Mouse (Mus musculus): Measurements from ENCODE around the gene Higd1a. TPM values are rescaled to one million over a fixed set of nuclear protein-coding genes. Genes with fewer than 3 reads are reported as not detected.

Higd1a gene
- polyA plus RNA-seq, 1 experiment from 2014 or later, result 113 TPM

DNA sequence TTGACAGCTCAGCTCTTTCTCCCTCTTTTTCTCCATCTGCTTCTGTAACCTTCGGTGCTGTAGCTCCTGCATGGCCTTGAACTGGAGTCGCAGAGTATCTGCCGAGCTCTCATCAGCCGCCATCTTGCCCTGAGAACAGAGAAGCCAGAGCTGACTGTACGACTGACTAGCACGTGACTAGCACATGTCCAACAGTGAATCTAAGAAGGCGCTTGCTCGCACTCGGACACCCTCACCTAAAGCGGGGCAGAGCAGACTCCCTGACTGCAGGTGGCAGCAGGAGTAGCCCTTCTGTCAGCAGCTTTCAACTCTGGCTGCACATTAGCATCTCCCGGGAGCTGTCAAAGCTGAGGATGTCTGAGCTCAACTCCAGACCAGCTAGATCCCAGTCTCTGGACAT, 24.3 kb downstream of the Higd1a start:
- Histone ChIP-seq H3K4me3 (replicated peaks) (no peak overlapping the region), H3K4me1 (replicated peaks) (peaks cover under 1% of the 10 kb centered on the region), H3K36me3 (no peaks in the 10 kb centered on the region), H3K9ac (no peak overlapping the region), H3K27ac (no peak overlapping the region), H3K9me3 (replicated peaks) (no peaks in the 10 kb centered on the region), H3K27me3 (peaks cover 8% of the 10 kb centered on the region), H3K4me2 (no peak overlapping the region)
- 69% methylated on average over 11 of the region's 11 CpGs for WGBS (ENCODE audit: insufficient replicate concordance)
- DNase-seq (no peak), ATAC-seq (ENCODE audit: low read depth) (no peak)

DNA sequence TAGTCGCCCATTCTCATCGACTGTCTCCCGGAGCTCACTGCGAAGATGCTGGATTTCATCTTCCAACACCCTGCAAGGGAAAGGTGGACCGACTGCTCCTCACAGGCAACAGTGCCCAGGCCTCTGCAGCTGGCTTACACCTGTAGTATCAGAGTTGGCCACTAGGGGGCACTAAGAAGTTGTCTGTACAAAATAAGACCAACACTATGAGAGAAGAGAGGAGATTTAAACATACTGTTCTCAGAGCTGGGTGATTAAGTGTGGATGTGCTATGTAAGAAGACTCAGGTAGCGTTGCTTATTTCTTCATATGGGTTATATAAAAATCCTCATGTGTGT, 27.2 kb downstream of the Higd1a start:
- DNase-seq (peak; percentile 46), ATAC-seq (ENCODE audit: low read depth) (no peak)

DNA sequence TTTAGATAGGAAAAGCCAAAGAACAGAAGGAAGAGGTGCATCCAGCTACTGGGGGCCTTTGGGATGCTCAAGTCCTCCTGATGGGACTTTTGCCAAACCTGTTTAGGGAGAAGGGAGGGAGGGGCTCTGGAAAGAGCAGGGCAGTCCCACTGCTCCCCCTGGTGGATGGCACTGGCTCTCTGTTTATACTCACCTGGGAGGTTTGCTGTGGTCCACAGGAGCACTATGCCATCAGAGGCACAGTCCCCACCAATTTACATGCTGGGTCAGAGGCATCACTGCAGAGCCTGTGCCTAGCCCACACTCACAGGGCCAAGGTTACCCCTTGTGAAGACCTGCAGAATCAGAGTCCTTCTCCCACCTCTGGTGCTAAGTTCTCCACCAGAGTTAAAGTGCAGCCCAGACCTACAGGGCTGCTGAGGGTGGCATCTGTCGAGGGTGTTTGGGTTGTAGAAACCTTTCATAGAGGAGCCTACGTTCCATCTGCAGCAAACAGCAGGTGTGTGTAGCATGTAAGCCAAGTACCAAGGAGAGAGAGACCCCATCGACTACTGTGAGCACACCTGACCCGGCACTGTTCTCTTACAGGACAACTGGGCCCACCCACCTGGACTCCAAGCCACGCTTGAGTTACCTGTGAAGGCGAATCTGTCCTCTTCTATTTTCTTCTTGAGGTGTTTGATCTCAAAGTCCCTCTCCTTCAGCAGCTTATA, 27.8 kb downstream of the Higd1a start:
- ATAC-seq (ENCODE audit: low read depth) (no peak), DNase-seq (no peak)
- Histone ChIP-seq H3K9ac (no peak overlapping the region), H3K4me1 (replicated peaks) (no peaks in the 10 kb centered on the region), H3K36me3 (no peaks in the 10 kb centered on the region), H3K27ac (no peak overlapping the region), H3K4me2 (no peak overlapping the region), H3K4me3 (replicated peaks) (no peak overlapping the region), H3K27me3 (no peaks in the 10 kb centered on the region), H3K9me3 (replicated peaks) (no peaks in the 10 kb centered on the region)
- 57% methylated on average over 6 of the region's 6 CpGs for WGBS (ENCODE audit: insufficient replicate concordance)

More for the DNA sequence above, 27.2 kb downstream of the Higd1a start:
- H3K4me3 ChIP-seq (replicated peaks), result no peak overlapping the region
- H3K9me3 ChIP-seq (replicated peaks), result no peaks in the 10 kb centered on the region
- no peak overlapping the region for H3K4me2 ChIP-seq
- 19% methylated on average over 6 of the region's 6 CpGs for WGBS (ENCODE audit: insufficient replicate concordance)
- H3K36me3 ChIP-seq, result no peaks in the 10 kb centered on the region
- no peaks in the 10 kb centered on the region for H3K4me1 ChIP-seq (replicated peaks)
- no peak overlapping the region for H3K9ac ChIP-seq
- H3K27me3 ChIP-seq, result no peaks in the 10 kb centered on the region
- no peak overlapping the region for H3K27ac ChIP-seq

DNA sequence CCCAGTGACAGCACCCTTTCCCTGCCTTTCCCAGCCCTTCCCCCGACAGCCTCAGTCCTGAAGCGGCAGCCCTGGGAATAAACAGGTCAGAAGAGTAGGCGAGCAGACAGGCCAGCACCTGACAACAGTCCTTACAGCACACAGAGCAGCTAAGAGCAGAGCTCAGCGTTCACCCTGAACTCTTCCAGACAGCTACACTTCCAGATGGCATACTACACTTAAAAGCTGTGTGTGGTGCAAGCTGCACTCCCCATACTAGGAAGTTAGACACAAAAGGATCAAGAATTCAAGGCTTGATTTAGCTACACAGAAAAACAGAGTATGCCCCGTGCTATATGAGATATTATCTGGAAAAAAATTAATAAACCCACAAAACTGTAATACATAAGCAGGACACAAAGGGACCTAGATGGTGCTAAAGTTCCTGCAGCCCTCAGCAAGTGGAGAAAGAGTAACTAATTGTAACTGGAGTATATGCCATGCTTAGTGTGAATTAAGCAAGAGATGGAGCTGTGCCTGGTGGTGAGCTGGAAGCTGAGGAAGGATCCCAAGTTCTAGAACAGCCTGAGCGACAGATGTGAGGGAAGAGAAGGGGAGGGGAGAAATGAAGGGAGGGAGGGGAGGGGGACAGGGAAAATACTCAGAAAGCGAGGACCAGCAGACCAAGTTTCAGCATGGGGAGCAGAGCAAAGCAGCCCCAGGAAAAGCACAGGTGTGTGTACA, 28.7 kb downstream of the Higd1a start:
- H3K27me3 ChIP-seq, result no peaks in the 10 kb centered on the region
- H3K4me2 ChIP-seq, result no peak overlapping the region
- H3K9ac ChIP-seq, result no peak overlapping the region
- H3K4me1 ChIP-seq (replicated peaks), result no peaks in the 10 kb centered on the region
- no peak overlapping the region for H3K27ac ChIP-seq
- no peaks in the 10 kb centered on the region for H3K36me3 ChIP-seq
- no peaks in the 10 kb centered on the region for H3K9me3 ChIP-seq (replicated peaks)
- no peak for DNase-seq
- no peak overlapping the region for H3K4me3 ChIP-seq (replicated peaks)
- ATAC-seq (ENCODE audit: low read depth), result no peak
- WGBS (ENCODE audit: insufficient replicate concordance), result 47% methylated on average over 7 of the region's 7 CpGs

DNA sequence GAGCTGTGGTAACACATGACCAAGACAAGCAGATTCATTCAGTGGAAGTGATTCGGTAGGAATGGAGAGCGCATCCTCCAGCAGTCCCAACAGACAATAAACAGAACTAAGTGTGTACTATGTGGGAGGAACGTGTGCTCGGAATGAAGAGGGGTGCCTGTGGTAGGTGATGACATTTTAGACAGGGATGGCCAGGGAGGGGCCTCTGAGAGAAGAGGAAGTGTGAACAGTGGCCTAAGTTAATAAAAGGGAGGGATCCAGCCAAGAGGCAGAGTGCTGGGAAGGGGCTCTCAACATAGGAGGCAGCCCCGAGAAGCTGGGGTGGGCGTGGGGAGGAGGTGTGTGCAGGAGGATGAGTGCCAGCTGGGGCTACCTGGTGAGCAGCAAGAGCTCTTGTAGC, 29.8 kb downstream of the Higd1a start:
- no peak overlapping the region for H3K9ac ChIP-seq
- no peaks in the 10 kb centered on the region for H3K9me3 ChIP-seq (replicated peaks)
- no peak overlapping the region for H3K4me3 ChIP-seq (replicated peaks)
- no peak for DNase-seq
- H3K27ac ChIP-seq, result no peak overlapping the region
- no peak for ATAC-seq (ENCODE audit: low read depth)
- no peaks in the 10 kb centered on the region for H3K27me3 ChIP-seq
- WGBS (ENCODE audit: insufficient replicate concordance), result 37% methylated on average over 6 of the region's 6 CpGs
- H3K4me2 ChIP-seq, result no peak overlapping the region
- no peaks in the 10 kb centered on the region for H3K36me3 ChIP-seq
- H3K4me1 ChIP-seq (replicated peaks), result no peaks in the 10 kb centered on the region

DNA sequence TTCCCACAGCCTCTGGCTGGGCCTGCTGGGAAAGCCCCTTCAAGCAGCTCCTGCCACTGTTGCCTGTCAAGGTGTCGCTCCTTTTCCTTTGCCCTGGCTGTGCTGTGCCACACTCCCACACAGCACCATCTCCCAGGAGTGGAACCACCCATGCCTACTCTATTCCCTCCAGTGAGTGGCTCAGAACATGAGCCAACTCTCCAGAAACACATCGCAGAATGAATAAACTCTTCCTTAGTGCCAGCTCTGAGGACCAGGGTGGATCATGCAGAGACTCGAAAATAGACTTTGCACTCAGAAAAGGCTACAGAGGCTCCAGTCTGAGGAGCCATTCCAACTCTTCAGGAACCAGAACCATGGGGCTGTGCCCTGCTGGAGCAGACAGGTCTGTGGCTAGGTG, 31.8 kb downstream of the Higd1a start:
- H3K9ac ChIP-seq, result no peak overlapping the region
- no peak for ATAC-seq (ENCODE audit: low read depth)
- no peak overlapping the region for H3K4me2 ChIP-seq
- 74% methylated on average over 3 of the region's 3 CpGs for WGBS (ENCODE audit: insufficient replicate concordance)
- H3K27me3 ChIP-seq, result no peaks in the 10 kb centered on the region
- H3K4me3 ChIP-seq (replicated peaks), result no peak overlapping the region
- no peak overlapping the region for H3K27ac ChIP-seq
- no peaks in the 10 kb centered on the region for H3K9me3 ChIP-seq (replicated peaks)
- no peaks in the 10 kb centered on the region for H3K4me1 ChIP-seq (replicated peaks)
- DNase-seq, result no peak
- no peaks in the 10 kb centered on the region for H3K36me3 ChIP-seq

DNA sequence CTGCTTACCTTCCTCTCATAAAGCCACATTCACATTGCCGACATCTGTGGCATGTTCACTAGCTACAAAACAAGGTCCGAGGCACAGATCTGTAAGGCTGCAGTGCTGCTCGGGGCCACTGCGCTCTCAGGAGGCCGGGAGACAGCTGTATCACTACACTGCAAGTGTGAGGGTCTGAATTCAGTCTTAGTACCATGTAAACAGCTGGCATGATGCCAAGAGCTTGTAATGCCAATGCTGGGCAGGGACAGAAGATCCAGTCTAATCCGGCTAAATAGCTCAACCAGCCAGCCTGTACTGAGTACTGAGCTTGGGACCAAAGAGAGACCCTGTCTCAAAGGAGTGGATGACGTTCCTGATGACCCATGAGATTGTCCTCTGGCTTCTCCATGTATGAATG, 34.2 kb downstream of the Higd1a start:
- Histone ChIP-seq H3K36me3 (no peaks in the 10 kb centered on the region), H3K9ac (no peak overlapping the region), H3K27ac (no peak overlapping the region), H3K27me3 (no peaks in the 10 kb centered on the region), H3K9me3 (replicated peaks) (no peaks in the 10 kb centered on the region), H3K4me2 (no peak overlapping the region), H3K4me1 (replicated peaks) (no peaks in the 10 kb centered on the region), H3K4me3 (replicated peaks) (no peak overlapping the region)
- WGBS (ENCODE audit: insufficient replicate concordance), result 56% methylated on average over 7 of the region's 7 CpGs
- DNase-seq, result no peak
- ATAC-seq (ENCODE audit: low read depth), result no peak

DNA sequence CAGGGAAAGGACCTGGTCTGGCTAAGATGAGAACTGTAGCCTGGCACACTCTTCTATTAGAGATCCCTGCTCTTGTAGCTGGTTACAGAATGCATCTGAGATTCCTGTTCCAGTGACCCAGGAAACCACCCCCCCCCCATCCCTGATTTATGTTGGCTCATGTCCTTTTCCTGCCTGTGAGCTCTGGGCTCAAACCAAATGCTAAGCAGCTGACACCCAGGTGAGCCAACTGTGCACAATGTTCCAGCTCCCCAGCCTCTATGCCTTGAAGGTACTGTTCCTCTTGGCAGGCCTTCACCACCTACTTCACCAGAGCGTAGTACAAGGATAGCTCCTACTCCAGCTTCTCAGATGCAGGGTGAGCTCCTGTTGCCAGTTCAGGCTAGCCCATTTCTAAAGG, 35.1 kb downstream of the Higd1a start:
- Histone ChIP-seq H3K4me1 (replicated peaks) (no peaks in the 10 kb centered on the region), H3K27ac (no peak overlapping the region), H3K27me3 (no peaks in the 10 kb centered on the region), H3K36me3 (no peaks in the 10 kb centered on the region), H3K9me3 (replicated peaks) (no peaks in the 10 kb centered on the region), H3K9ac (no peak overlapping the region), H3K4me3 (replicated peaks) (no peak overlapping the region), H3K4me2 (no peak overlapping the region)
- WGBS (ENCODE audit: insufficient replicate concordance), result 55% methylated on average over 1 of the region's 1 CpGs
- ATAC-seq (ENCODE audit: low read depth), result no peak
- no peak for DNase-seq

DNA sequence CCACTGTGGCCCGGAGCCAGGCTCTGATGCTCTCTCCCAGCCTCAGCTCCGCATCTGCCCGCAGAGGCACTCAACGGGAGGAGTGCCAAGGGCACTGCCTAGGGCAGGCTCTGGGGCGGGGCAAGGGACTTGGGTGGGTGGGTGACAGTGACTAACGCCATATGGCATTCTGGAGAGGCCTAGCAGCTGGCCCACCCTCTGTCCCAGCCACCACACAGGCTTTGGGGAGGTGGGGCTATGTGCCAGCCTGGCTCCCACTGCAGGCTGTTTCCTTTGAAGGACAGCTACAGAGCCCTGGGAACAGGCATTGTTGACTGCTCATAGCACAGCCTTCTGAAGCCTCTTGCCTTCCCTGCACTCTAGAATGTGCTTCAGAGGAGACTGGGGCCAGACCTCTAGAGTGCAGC, 35.6 kb downstream of the Higd1a start:
- Histone ChIP-seq H3K27me3 (no peaks in the 10 kb centered on the region), H3K9me3 (replicated peaks) (no peaks in the 10 kb centered on the region), H3K36me3 (no peaks in the 10 kb centered on the region), H3K9ac (no peak overlapping the region), H3K27ac (no peak overlapping the region), H3K4me2 (no peak overlapping the region), H3K4me1 (replicated peaks) (no peaks in the 10 kb centered on the region), H3K4me3 (replicated peaks) (no peak overlapping the region)
- no peak for ATAC-seq (ENCODE audit: low read depth)
- no peak for DNase-seq
- 70% methylated on average over 6 of the region's 6 CpGs for WGBS (ENCODE audit: insufficient replicate concordance)

DNA sequence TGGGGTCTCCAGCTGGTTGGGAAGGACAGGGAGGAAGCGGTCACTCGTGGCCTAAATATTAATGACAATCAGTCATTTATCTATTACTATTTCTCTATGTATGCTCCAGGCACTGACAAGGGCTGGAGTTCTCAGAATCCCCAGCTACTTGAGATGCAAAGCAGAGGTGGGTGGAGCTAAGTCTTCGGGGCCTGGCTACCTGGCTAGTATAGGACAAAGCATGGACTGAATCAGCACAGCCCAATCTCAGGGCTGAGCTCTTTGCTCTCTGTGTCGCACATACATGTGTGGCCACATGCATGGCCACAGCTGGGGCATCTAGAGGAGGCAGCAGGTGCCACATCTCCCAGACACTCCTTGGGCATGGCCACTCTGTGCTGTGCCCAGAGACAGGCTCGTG, 37.4 kb downstream of the Higd1a start:
- no peak overlapping the region for H3K27ac ChIP-seq
- ATAC-seq (ENCODE audit: low read depth), result no peak
- H3K36me3 ChIP-seq, result no peaks in the 10 kb centered on the region
- 57% methylated on average over 5 of the region's 5 CpGs for WGBS (ENCODE audit: insufficient replicate concordance)
- H3K27me3 ChIP-seq, result no peaks in the 10 kb centered on the region
- H3K4me3 ChIP-seq (replicated peaks), result no peak overlapping the region
- H3K9me3 ChIP-seq (replicated peaks), result no peaks in the 10 kb centered on the region
- H3K4me1 ChIP-seq (replicated peaks), result no peaks in the 10 kb centered on the region
- no peak for DNase-seq
- H3K9ac ChIP-seq, result no peak overlapping the region
- H3K4me2 ChIP-seq, result no peak overlapping the region

DNA sequence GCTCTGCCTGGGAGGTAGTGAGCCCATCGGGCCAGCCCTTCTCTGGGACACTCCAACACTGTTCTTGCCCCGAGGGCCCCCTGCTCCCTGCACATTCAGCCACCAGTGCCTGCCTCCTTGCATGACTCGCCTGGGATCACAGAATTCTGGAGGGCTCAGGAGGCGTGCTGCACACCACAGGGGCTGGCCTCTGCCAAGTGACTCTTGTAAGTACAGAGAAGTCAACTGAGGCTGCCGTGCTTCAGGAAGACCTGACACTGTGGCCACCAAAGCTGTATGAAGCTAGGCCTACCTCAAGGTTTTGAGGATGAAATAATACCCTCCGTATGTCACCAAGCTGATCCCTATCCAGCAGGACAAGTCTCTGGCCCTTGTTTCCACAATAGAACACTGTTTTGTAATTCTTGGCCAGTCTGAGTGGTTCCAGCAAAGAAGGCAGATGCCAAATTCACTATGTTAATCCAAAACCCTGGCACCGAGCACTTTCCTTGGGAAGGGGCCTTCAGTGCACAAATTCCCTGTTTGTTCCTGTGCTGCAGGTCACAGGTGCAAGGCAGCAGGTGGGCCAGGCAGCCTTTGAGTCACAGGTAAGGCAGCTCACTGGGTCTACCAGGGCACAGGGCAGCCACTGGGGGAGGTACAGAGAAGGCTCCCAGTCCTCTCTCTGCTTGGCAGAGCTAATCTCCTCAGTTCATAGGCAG, 38.2 kb downstream of the Higd1a start:
- 46% methylated on average over 7 of the region's 7 CpGs for whole genome bisulfite sequencing (ENCODE audit: insufficient replicate concordance)
- Histone ChIP-seq H3K36me3 (no peaks in the 10 kb centered on the region), H3K4me2 (no peak overlapping the region), H3K27me3 (no peaks in the 10 kb centered on the region), H3K9ac (no peak overlapping the region), H3K27ac (no peak overlapping the region), H3K4me1 (replicated peaks) (no peaks in the 10 kb centered on the region), H3K9me3 (replicated peaks) (no peaks in the 10 kb centered on the region), H3K4me3 (replicated peaks) (no peak overlapping the region)
- DNase-seq (no peak), ATAC-seq (ENCODE audit: low read depth) (no peak)

All from liver, embryonic 13.5 days (tissue).